Comparison of ENCODE assay signal across 9 mouse cellular contexts in genomic region chr7:25290911-25291310, GRCm38 (mm10). TPM values are rescaled to one million over a fixed set of nuclear protein-coding genes. Genes with fewer than 3 reads are reported as not detected.
DNase-seq lines count a peak whose midpoint lies in the region; ATAC-seq and TF ChIP-seq lines count a peak whose summit lies in the region.
"Had no signal": no experiment of that assay in that cellular context is flagged by ENCODE, and none has a peak within 500 bp of the region (broad histone marks: within the 10 kb centered on the region; RNA-seq: fewer than 3 reads in every experiment).

No protein-coding gene starts in this region.

- TF ChIP-seq EP300 in lung, postnatal 0 days (IDR thresholded peaks at IDR 0.05) = no peak

- no peaks in the 10 kb centered on the region for H3K27me3 ChIP-seq in forebrain, embryonic 12.5 days
- H3K27me3 ChIP-seq in forebrain, embryonic 11.5 days (ENCODE audit: control insufficient read depth, insufficient read depth, low read length) = no peaks in the 10 kb centered on the region
- H3K27me3 ChIP-seq in heart, embryonic 15.5 days = no peaks in the 10 kb centered on the region
- H3K27me3 ChIP-seq in lung, postnatal 0 days (replicated peaks; ENCODE audit: insufficient read depth, low read length) = no peaks in the 10 kb centered on the region
- H3K27me3 ChIP-seq: lung, embryonic 15.5 days had no signal

- H3K4me3 ChIP-seq in forebrain, embryonic 12.5 days (replicated peaks) = no peak overlapping the region
- no peak overlapping the region for H3K4me3 ChIP-seq in forebrain, embryonic 11.5 days (ENCODE audit: low read depth, low read length)
- no peak overlapping the region for H3K4me3 ChIP-seq in heart, embryonic 15.5 days
- no peak overlapping the region for H3K4me3 ChIP-seq in lung, postnatal 0 days (ENCODE audit: low read depth, low read length)
- H3K4me3 ChIP-seq: lung, embryonic 15.5 days had no signal

- no peak overlapping the region for H3K9ac ChIP-seq in forebrain, embryonic 12.5 days
- H3K9ac ChIP-seq in forebrain, embryonic 11.5 days (ENCODE audit: low read length) = no peak overlapping the region
- no peak overlapping the region for H3K9ac ChIP-seq in heart, embryonic 15.5 days
- no peak overlapping the region for H3K9ac ChIP-seq in lung, postnatal 0 days (replicated peaks; ENCODE audit: low read depth)
- H3K9ac ChIP-seq: lung, embryonic 15.5 days had no signal

- H3K4me2 ChIP-seq in forebrain, embryonic 12.5 days = no peak overlapping the region
- H3K4me2 ChIP-seq in forebrain, embryonic 11.5 days (ENCODE audit: low read depth, low read length, severe bottlenecking) = no peak overlapping the region
- H3K4me2 ChIP-seq in heart, embryonic 15.5 days = no peak overlapping the region
- no peak overlapping the region for H3K4me2 ChIP-seq in lung, postnatal 0 days (replicated peaks; ENCODE audit: low read depth, low read length)
- H3K4me2 ChIP-seq: lung, embryonic 15.5 days had no signal

- H3K4me1 ChIP-seq in forebrain, embryonic 12.5 days = peaks cover 20% of the 10 kb centered on the region
- 0 out of 2 replicates have a peak, but pooled peaks cover 2% of the 10 kb centered on the region for H3K4me1 ChIP-seq in forebrain, embryonic 11.5 days (replicated peaks; ENCODE audit: control insufficient read depth, insufficient read depth, low read length)
- H3K4me1 ChIP-seq in heart, embryonic 15.5 days (replicated peaks) = peaks cover 23% of the 10 kb centered on the region
- no peaks in the 10 kb centered on the region for H3K4me1 ChIP-seq in lung, postnatal 0 days (ENCODE audit: insufficient read depth, low read depth, low read length)

- H3K36me3 ChIP-seq in forebrain, embryonic 12.5 days (replicated peaks) = peaks cover 99% of the 10 kb centered on the region
- H3K36me3 ChIP-seq in forebrain, embryonic 11.5 days (ENCODE audit: control insufficient read depth, insufficient read depth, low read length) = peaks cover 45% of the 10 kb centered on the region
- H3K36me3 ChIP-seq in heart, embryonic 15.5 days = peaks cover 91% of the 10 kb centered on the region
- H3K36me3 ChIP-seq in lung, postnatal 0 days (ENCODE audit: insufficient read depth, low read length) = peaks cover 59% of the 10 kb centered on the region

- H3K9me3 ChIP-seq in forebrain, embryonic 12.5 days = 0 out of 2 replicates have a peak, but pooled peaks cover 7% of the 10 kb centered on the region
- no peaks in the 10 kb centered on the region; the same call in 1 of the 2 replicates for H3K9me3 ChIP-seq in forebrain, embryonic 11.5 days (ENCODE audit: control insufficient read depth, low read length)
- H3K9me3 ChIP-seq in heart, embryonic 15.5 days (replicated peaks) = no peaks in the 10 kb centered on the region
- H3K9me3 ChIP-seq in lung, postnatal 0 days (ENCODE audit: low read length) = no peaks in the 10 kb centered on the region
- H3K9me3 ChIP-seq: lung, embryonic 15.5 days had no signal

- DNase-seq in forebrain, embryonic 11.5 days (ENCODE audit: low spot score) = no peak
- peak; percentile 40 for DNase-seq in retina, postnatal 1 day
- no peak for DNase-seq in retina, embryonic 14.5 days (ENCODE audit: low spot score)
- no peak for DNase-seq in lung, postnatal 0 days (ENCODE audit: low spot score)
- DNase-seq in layer of hippocampus, adult 9-10 months (ENCODE audit: low spot score) = no peak

- peak; percentile 13; the same call in 1 of the 2 replicates for ATAC-seq in forebrain, embryonic 12.5 days (ENCODE audit: low FRiP score)
- no peak for ATAC-seq in forebrain, embryonic 11.5 days (replicated peaks; ENCODE audit: low FRiP score)
- ATAC-seq in heart, embryonic 15.5 days (replicated peaks; ENCODE audit: insufficient number of reproducible peaks, insufficient read depth, low FRiP score, low read depth) = peak; percentile 7; the same call in 1 of the 2 replicates
- peak; percentile 27 for ATAC-seq in lung, postnatal 0 days
- ATAC-seq in granulocyte monocyte progenitor cell, adult 5-6 weeks (replicated peaks; ENCODE audit: poor library complexity, severe bottlenecking) = no peak

- 0 out of 2 replicates have a peak overlapping the region, but pooled peaks have one; percentile 21 for H3K27ac ChIP-seq in forebrain, embryonic 12.5 days
- no peak overlapping the region for H3K27ac ChIP-seq in forebrain, embryonic 11.5 days (ENCODE audit: low read depth, low read length)
- H3K27ac ChIP-seq in heart, embryonic 15.5 days = no peak overlapping the region
- H3K27ac ChIP-seq in lung, postnatal 0 days (ENCODE audit: low read length) = no peak overlapping the region
- H3K27ac ChIP-seq: lung, embryonic 15.5 days had no signal

- no peak for TF ChIP-seq CTCF in lung, postnatal 0 days (IDR thresholded peaks at IDR 0.05)

- WGBS in forebrain, embryonic 12.5 days = 90% methylated on average over 2 of the region's 2 CpGs
- 87% methylated on average over 2 of the region's 2 CpGs for WGBS in forebrain, embryonic 11.5 days
- 57% methylated on average over 2 of the region's 2 CpGs for WGBS in heart, embryonic 15.5 days
- 68% methylated on average over 2 of the region's 2 CpGs for WGBS in lung, postnatal 0 days

RNA-seq across cellular contexts. Expression of gene Pafah1b3, which starts 6.9 kb away (rescaled TPM):
- polyA plus RNA-seq in forebrain, embryonic 12.5 days (2016; fragmentation: Nextera tagmentation; extraction: Ambion mirVana) = 378 and 384 TPM in 2 replicates
- 298 and 321 TPM in 2 replicates for polyA plus RNA-seq in forebrain, embryonic 11.5 days (2014; fragmentation: Nextera tagmentation; extraction: Ambion mirVana)
- 103 and 119 TPM in 2 replicates for polyA plus RNA-seq in heart, embryonic 15.5 days (2015; fragmentation: Nextera tagmentation; extraction: Ambion mirVana)
- polyA plus RNA-seq in lung, postnatal 0 days (2015; fragmentation: Nextera tagmentation; extraction: Ambion mirVana) = 83.8 and 87.1 TPM in 2 replicates
- 17.2 and 41.6 TPM in 2 replicates for total RNA-seq in granulocyte monocyte progenitor cell, adult 5-6 weeks (2014; fragmentation: Nextera tagmentation)
- 16.1 and 17.4 TPM in 2 replicates for total RNA-seq in granulocyte monocyte progenitor cell, adult 5-6 weeks (2017)

RNA-seq across cellular contexts. Expression of gene Prr19, which starts 10.3 kb away (rescaled TPM):
- 1.3 and 1.7 TPM in 2 replicates for polyA plus RNA-seq in forebrain, embryonic 12.5 days (2016; fragmentation: Nextera tagmentation; extraction: Ambion mirVana)
- 1.1 and 1.7 TPM in 2 replicates for polyA plus RNA-seq in forebrain, embryonic 11.5 days (2014; fragmentation: Nextera tagmentation; extraction: Ambion mirVana)
- 0.10 and 0.15 TPM in 2 replicates for polyA plus RNA-seq in heart, embryonic 15.5 days (2015; fragmentation: Nextera tagmentation; extraction: Ambion mirVana)
- not detected in 2 replicates for polyA plus RNA-seq in lung, postnatal 0 days (2015; fragmentation: Nextera tagmentation; extraction: Ambion mirVana)
- total RNA-seq in granulocyte monocyte progenitor cell, adult 5-6 weeks (2014; fragmentation: Nextera tagmentation) = not detected in 2 replicates
- not detected in 2 replicates for total RNA-seq in granulocyte monocyte progenitor cell, adult 5-6 weeks (2017)

RNA-seq across cellular contexts. Expression of gene Tmem145, which starts 15.0 kb away (rescaled TPM):
- 11.9 and 12.1 TPM in 2 replicates for polyA plus RNA-seq in forebrain, embryonic 12.5 days (2016; fragmentation: Nextera tagmentation; extraction: Ambion mirVana)
- 6.7 and 7.7 TPM in 2 replicates for polyA plus RNA-seq in forebrain, embryonic 11.5 days (2014; fragmentation: Nextera tagmentation; extraction: Ambion mirVana)
- 0.05 and 0.27 TPM in 2 replicates for polyA plus RNA-seq in heart, embryonic 15.5 days (2015; fragmentation: Nextera tagmentation; extraction: Ambion mirVana)
- polyA plus RNA-seq in lung, postnatal 0 days (2015; fragmentation: Nextera tagmentation; extraction: Ambion mirVana) = 0.08 TPM in 1 of 2 replicates, not detected in the other
- not detected in 2 replicates for total RNA-seq in granulocyte monocyte progenitor cell, adult 5-6 weeks (2014; fragmentation: Nextera tagmentation)
- total RNA-seq in granulocyte monocyte progenitor cell, adult 5-6 weeks (2017) = not detected in 2 replicates

RNA-seq across cellular contexts. Expression of gene Cic, which starts 23.4 kb away (rescaled TPM):
- polyA plus RNA-seq in forebrain, embryonic 12.5 days (2016; fragmentation: Nextera tagmentation; extraction: Ambion mirVana) = 40.8 and 46.9 TPM in 2 replicates
- 40.3 and 44.2 TPM in 2 replicates for polyA plus RNA-seq in forebrain, embryonic 11.5 days (2014; fragmentation: Nextera tagmentation; extraction: Ambion mirVana)
- 22.9 and 27.4 TPM in 2 replicates for polyA plus RNA-seq in heart, embryonic 15.5 days (2015; fragmentation: Nextera tagmentation; extraction: Ambion mirVana)
- 26.5 and 31.9 TPM in 2 replicates for polyA plus RNA-seq in lung, postnatal 0 days (2015; fragmentation: Nextera tagmentation; extraction: Ambion mirVana)
- total RNA-seq in granulocyte monocyte progenitor cell, adult 5-6 weeks (2014; fragmentation: Nextera tagmentation) = 130 and 136 TPM in 2 replicates
- 25.1 and 31.3 TPM in 2 replicates for total RNA-seq in granulocyte monocyte progenitor cell, adult 5-6 weeks (2017)

RNA-seq across cellular contexts. Expression of gene Megf8, which starts 26.1 kb away (rescaled TPM):
- polyA plus RNA-seq in forebrain, embryonic 12.5 days (2016; fragmentation: Nextera tagmentation; extraction: Ambion mirVana) = 18.5 and 18.8 TPM in 2 replicates
- 13.8 and 14.6 TPM in 2 replicates for polyA plus RNA-seq in forebrain, embryonic 11.5 days (2014; fragmentation: Nextera tagmentation; extraction: Ambion mirVana)
- polyA plus RNA-seq in heart, embryonic 15.5 days (2015; fragmentation: Nextera tagmentation; extraction: Ambion mirVana) = 6.2 and 9.4 TPM in 2 replicates
- 5.6 and 6.3 TPM in 2 replicates for polyA plus RNA-seq in lung, postnatal 0 days (2015; fragmentation: Nextera tagmentation; extraction: Ambion mirVana)
- 3.1 and 5.0 TPM in 2 replicates for total RNA-seq in granulocyte monocyte progenitor cell, adult 5-6 weeks (2014; fragmentation: Nextera tagmentation)
- 3.2 and 4.0 TPM in 2 replicates for total RNA-seq in granulocyte monocyte progenitor cell, adult 5-6 weeks (2017)

Comparison
In these comparisons a context has a peak if more than half of its experiments do, and no peak if none do; other contexts are left out.
1. ATAC-seq: peak in forebrain, embryonic 12.5 days (single experiment), heart, embryonic 15.5 days (single experiment) and lung, postnatal 0 days (single experiment); none in forebrain, embryonic 11.5 days (single experiment) and granulocyte monocyte progenitor cell, adult 5-6 weeks (single experiment).